Mouse (Mus musculus) heart, postnatal 0 days (tissue): ENCODE measurements around the gene Enpp1.

ENCODE experiments used
- CTCF ChIP-seq: IDR thresholded peaks from 2 replicates; pipeline ENCODE4 v1.5.1; 2016; ENCODE audit warnings: antibody characterized with exemption, control low read depth, low read depth
- EP300 ChIP-seq: IDR thresholded peaks from 2 replicates; pipeline ENCODE4 v1.6.1; 2016; ENCODE audit warnings: antibody characterized with exemption, low read depth

GRCm38 (mm10) chr10:24677681-24678080 lies 34.3 kb downstream of the Enpp1 start:
- TF ChIP-seq CTCF (no peak), EP300 (no peak)
